Mouse (Mus musculus) liver, embryonic 12.5 days (tissue): ENCODE measurements around the gene Mms22l. TPM values are rescaled to one million over a fixed set of nuclear protein-coding genes. Genes with fewer than 3 reads are reported as not detected.
"Not testable (repeated sequence)": the region's sequence is repeated elsewhere in the genome, so short reads cannot be mapped to it uniquely, and the experiment has no call there.

Experiments
- ATAC-seq: fragments of 200-750 bp; cut with Nextera tagmentation; 2 replicates; pipeline ENCODE4 v1.8.0; 2017; ENCODE audit warnings: moderate number of reproducible peaks, mild to moderate bottlenecking, moderate library complexity
- H3K27ac ChIP-seq: fragments of 300-500 bp; sonication (generic); 2 replicates; pipeline ENCODE4 v1.5.1; 2016; ENCODE audit warnings: mild to moderate bottlenecking
- H3K27me3 ChIP-seq: fragments of 300-500 bp; sonication (generic); replicated peaks from 2 replicates; pipeline ENCODE4 v1.6.1; 2016; ENCODE audit warnings: mild to moderate bottlenecking, moderate library complexity
- H3K36me3 ChIP-seq: fragments of 300-500 bp; sonication (generic); 2 replicates; pipeline ENCODE4 v1.6.1; 2016; ENCODE audit warnings: mild to moderate bottlenecking, moderate library complexity
- H3K4me1 ChIP-seq: fragments of 300-500 bp; sonication (generic); 2 replicates; pipeline ENCODE4 v1.6.1; 2016
- H3K4me2 ChIP-seq: fragments of 300-500 bp; sonication (generic); 2 replicates; pipeline ENCODE4 v1.6.1; 2016; ENCODE audit warnings: mild to moderate bottlenecking, moderate library complexity
- H3K4me3 ChIP-seq: fragments of 300-500 bp; sonication (generic); 2 replicates; pipeline ENCODE4 v1.5.1; 2016; ENCODE audit warnings: mild to moderate bottlenecking, moderate library complexity
- H3K9ac ChIP-seq: fragments of 300-500 bp; sonication (generic); 2 replicates; pipeline ENCODE4 v1.6.1; 2016; ENCODE audit warnings: mild to moderate bottlenecking, moderate library complexity
- H3K9me3 ChIP-seq: fragments of 300-500 bp; sonication (generic); replicated peaks from 2 replicates; pipeline ENCODE4 v1.6.1; 2016; ENCODE audit warnings: mild to moderate bottlenecking, moderate library complexity
- WGBS: fragments of 180-500 bp; shearing (Covaris S2); methylation state at CpG from one replicate; pipeline ENCODE4 v1.1.7; 2016; ENCODE audit not compliant: insufficient replicate concordance; 5-methylcytosine and 5-hydroxymethylcytosine counted together
- polyA plus RNA-seq: library from polyadenylated mRNA; unstranded; fragments of >200 nt; fragmentation: Nextera tagmentation; extraction: Ambion mirVana; gene quantifications from 2 replicates; pipeline ENCODE4 v1.2.1, GENCODE M21; 2016

The Mms22l gene
- polyA plus RNA-seq, 1 experiment from 2014 or later: 36.2 TPM

DNA sequence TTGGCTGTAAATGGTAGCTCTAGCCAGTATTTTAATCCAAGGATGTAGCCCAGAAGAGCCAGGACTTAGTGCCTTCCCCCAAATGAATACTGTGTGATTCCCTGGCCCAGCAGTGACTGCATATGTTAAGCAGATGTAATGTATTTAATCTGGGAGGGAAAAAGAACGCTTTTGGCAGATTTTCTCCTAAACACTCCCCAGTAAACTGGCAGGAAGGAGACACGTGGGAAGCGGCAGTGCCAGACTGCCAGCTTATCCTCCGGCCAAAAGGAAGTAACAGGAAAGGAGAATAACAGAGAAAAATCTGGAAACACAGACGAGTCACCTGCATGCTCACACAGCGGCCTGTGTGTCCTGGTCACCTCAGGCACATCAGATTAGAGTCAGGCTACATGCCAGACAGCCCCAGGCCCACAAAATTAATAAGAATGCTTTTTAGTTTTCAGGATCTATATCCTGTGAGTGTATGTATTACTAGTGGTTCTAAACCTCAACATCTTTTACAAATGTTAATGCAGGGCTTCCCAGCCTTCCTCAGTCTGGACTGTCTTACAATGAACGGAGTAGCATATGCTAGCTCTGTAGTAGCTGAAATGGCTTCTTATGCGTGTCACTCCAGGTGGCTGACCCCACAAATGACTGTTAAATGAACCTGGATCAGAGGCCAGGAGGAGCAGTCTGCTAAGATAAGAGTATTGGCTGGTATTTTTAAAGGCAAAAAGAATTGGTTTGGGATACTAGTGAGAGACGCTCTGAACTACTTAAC, 125.4 kb downstream of the Mms22l start:
- H3K27me3 ChIP-seq: no peaks in the 10 kb centered on the region
- ATAC-seq: no peak
- no peaks in the 10 kb centered on the region; the same call in 1 of the 2 replicates for H3K4me1 ChIP-seq
- H3K27ac ChIP-seq: no peak overlapping the region
- H3K9me3 ChIP-seq: no peaks in the 10 kb centered on the region
- H3K36me3 ChIP-seq: no peaks in the 10 kb centered on the region
- no peak overlapping the region for H3K4me3 ChIP-seq
- H3K9ac ChIP-seq: no peak overlapping the region
- H3K4me2 ChIP-seq: no peak overlapping the region
- 71% methylated on average over 9 of the region's 9 CpGs for WGBS

DNA sequence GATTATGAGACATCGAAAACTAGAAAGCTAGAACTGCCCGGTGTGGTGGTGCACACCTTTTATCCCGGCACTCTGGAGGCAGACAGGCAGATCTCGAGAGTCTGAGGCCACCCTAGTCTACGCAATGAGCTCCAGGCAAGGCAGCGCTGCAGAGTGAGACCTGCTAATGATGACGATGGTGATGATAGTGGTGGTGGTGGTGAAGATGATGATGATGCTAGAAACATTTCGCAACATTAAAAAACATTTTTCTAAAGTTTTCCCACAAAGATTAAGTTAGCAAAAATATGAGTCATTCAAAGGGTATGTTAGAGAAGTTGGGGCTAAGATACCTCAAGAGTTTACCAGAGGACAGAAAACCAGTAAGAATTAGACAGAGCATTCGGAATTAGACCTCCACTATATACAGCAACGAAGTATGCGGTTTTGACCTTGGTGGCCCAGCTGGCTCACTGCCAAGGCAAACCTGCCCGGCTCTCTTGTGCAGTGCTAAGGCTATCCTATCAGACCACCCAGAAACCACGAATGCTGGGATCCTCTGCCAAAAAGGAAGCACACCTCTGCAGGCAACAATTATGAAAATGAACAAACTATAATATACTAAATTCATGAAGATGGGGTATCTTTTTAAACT, 129.8 kb downstream of the Mms22l start:
- H3K4me2 ChIP-seq: no peak overlapping the region
- H3K4me1 ChIP-seq: no peaks in the 10 kb centered on the region
- no peak overlapping the region for H3K9ac ChIP-seq
- H3K36me3 ChIP-seq: no peaks in the 10 kb centered on the region
- WGBS: 69% methylated on average over 13 of the region's 13 CpGs
- H3K27ac ChIP-seq: no peak overlapping the region
- H3K9me3 ChIP-seq: no peaks in the 10 kb centered on the region
- no peaks in the 10 kb centered on the region for H3K27me3 ChIP-seq
- H3K4me3 ChIP-seq: no peak overlapping the region
- ATAC-seq: no peak

DNA sequence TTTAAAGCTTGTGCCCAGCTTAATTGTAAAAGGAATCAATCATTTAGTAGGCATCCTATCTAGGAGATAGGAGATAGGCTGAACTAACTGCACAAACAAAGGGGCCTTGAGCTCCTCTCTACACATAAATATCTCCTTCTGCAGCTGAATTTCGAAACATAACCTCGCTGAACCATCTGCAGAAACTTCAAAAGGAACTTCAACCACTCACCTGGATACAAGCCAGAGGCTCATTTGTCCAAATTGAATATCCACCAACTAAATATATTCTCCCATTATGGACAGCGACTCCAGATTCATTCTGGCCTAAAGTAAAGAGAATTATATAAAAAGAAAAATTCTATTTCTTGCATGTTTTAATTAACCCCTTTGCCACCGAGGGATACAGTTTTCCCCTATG, 130.4 kb downstream of the Mms22l start:
- no peaks in the 10 kb centered on the region for H3K4me1 ChIP-seq
- no peak for ATAC-seq
- H3K9ac ChIP-seq: no peak overlapping the region
- no peaks in the 10 kb centered on the region for H3K36me3 ChIP-seq
- H3K27ac ChIP-seq: no peak overlapping the region
- no peaks in the 10 kb centered on the region for H3K27me3 ChIP-seq
- 65% methylated on average over 4 of the region's 4 CpGs for WGBS
- no peak overlapping the region for H3K4me2 ChIP-seq
- no peaks in the 10 kb centered on the region for H3K9me3 ChIP-seq
- no peak overlapping the region for H3K4me3 ChIP-seq

DNA sequence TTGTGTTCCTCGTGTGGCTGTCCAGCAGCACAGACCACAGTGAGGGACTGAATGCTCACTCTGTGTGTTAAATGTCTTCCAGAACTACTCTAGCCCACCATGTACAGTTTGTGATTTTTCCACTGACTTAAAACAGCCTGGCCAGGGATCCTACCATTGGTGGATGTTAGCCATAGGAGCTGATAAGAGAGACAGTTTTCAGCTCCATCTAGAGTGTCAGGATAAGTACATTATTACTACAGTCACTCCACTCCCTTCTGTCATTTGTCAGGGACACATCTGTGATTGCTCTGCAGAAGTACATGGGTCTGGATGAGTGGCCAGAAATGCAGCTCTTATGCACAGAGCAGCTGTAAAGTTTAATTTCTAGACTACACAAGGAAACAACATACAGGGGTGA, 131.6 kb downstream of the Mms22l start:
- WGBS: 57% methylated on average over 1 of the region's 1 CpGs
- no peaks in the 10 kb centered on the region for H3K27me3 ChIP-seq
- H3K27ac ChIP-seq: no peak overlapping the region
- ATAC-seq: no peak
- no peak overlapping the region for H3K4me2 ChIP-seq
- H3K4me1 ChIP-seq: no peaks in the 10 kb centered on the region
- no peaks in the 10 kb centered on the region for H3K36me3 ChIP-seq
- H3K9me3 ChIP-seq: no peaks in the 10 kb centered on the region
- no peak overlapping the region for H3K4me3 ChIP-seq
- H3K9ac ChIP-seq: no peak overlapping the region

DNA sequence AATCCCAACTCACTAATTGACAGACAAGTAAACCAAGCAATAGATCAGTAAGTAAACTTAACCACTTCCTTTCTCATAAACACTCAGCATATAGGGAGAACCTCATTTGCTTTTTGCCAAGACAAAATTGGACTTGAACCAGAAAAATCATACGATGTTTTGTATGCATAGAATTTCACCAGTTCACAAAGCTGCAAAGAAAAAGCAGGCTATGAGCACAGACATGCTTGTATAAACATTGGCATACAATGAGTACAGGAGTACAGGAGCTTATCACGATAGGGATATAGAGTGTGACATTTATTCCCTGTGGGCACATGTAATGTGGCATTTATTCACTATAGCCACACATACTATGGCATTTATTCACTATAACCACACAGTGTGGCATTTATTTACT, 134.2 kb downstream of the Mms22l start:
- no peaks in the 10 kb centered on the region for H3K9me3 ChIP-seq
- WGBS: 64% methylated on average over 2 of the region's 2 CpGs
- ATAC-seq: no peak

DNA sequence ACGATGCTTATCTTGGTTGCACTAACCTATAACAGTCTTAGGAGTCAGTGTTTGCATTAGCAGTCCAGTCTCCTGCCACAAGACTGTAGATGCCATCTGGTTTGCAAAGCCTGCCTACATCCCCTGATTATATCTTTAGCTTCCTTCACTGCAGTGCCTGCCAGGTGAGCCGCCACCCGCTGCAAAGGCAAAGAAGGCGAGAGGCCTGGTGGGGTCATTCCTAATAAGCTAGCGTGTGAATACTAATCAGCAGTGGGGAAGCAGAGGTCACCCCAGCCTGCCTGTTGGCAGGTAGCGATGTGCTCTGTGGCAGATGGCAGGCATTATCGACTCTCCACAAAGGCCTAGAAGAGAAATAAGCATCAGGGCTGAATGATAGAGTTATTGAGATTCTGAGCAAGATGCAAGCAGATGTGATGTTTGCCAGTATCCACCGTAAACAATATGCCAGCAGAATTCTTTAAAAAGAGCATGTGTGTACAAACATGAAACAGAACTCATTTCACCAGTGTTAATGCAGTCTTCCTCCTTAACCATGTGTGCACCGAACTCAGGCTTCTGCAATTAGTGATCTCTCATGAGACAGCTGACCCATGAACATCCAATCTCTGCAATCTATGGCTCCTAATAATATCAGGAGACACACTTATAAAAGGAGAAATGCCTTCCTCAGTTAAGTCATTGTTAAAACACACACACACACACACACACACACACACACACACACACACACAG, 135.1 kb downstream of the Mms22l start:
- Histone ChIP-seq H3K4me2 (no peak overlapping the region), H3K9me3 (no peaks in the 10 kb centered on the region), H3K27me3 (no peaks in the 10 kb centered on the region), H3K27ac (no peak overlapping the region), H3K4me3 (no peak overlapping the region), H3K4me1 (no peaks in the 10 kb centered on the region), H3K36me3 (no peaks in the 10 kb centered on the region), H3K9ac (no peak overlapping the region)
- ATAC-seq: no peak
- 71% methylated on average over 9 of the region's 9 CpGs for WGBS

More for the DNA sequence above, 134.2 kb downstream of the Mms22l start:
- Histone ChIP-seq H3K4me1 (no peaks in the 10 kb centered on the region), H3K36me3 (no peaks in the 10 kb centered on the region), H3K27ac (no peak overlapping the region), H3K4me3 (no peak overlapping the region), H3K27me3 (no peaks in the 10 kb centered on the region), H3K4me2 (no peak overlapping the region), H3K9ac (no peak overlapping the region)

DNA sequence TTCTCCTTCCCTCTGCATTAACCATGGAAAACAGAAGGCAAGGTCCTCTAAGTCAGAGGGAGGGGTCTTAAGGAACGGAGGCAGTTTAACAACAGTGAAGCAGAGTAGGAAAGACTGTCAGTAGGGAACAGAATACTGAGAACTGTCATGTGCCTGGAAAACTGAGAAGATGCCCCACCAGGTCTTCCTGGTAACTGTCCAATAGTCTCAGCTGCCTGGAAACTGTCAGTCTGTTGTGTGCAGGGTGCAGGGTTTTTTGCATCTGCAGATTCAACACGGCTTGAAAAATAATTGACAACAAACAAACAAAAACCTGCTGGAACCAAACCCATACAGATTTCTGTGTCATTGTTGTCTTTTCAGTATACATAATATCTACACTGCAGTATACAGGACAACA, 146.1 kb downstream of the Mms22l start:
- Histone ChIP-seq H3K27me3 (no peaks in the 10 kb centered on the region), H3K4me3 (no peak overlapping the region), H3K9ac (no peak overlapping the region), H3K36me3 (no peaks in the 10 kb centered on the region), H3K27ac (no peak overlapping the region), H3K9me3 (no peaks in the 10 kb centered on the region), H3K4me2 (no peak overlapping the region), H3K4me1 (peaks cover 15% of the 10 kb centered on the region)
- 78% methylated on average over 2 of the region's 2 CpGs for WGBS
- no peak for ATAC-seq

DNA sequence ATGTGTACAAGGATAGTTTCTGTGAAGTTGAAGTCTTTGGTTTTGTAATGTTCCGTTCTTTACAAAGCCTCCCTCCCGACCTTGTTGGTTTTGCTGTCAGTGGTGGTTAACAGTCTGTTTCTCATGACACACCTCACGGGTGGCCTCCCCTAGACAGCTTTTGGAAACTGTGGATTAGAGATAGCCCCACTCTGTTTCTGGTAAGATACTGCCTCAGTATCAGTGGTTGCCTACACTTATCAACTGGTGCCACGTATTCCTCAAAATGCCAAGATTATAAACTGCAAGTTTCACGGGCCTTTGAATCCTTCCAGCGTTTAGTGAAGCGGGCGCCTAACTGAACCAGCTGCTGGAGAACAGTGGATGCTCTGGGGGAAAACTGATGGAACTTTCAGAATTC, 148.5 kb downstream of the Mms22l start:
- WGBS: 48% methylated on average over 7 of the region's 8 CpGs
- Histone ChIP-seq H3K27ac (peak overlapping the region; percentile 85), H3K4me3 (peak overlapping the region; percentile 37), H3K4me2 (peak overlapping the region; percentile 49), H3K9ac (peak overlapping the region; percentile 39; the same call in 1 of the 2 replicates), H3K4me1 (peaks cover 15% of the 10 kb centered on the region)
- H3K9me3 ChIP-seq, H3K27me3 ChIP-seq, H3K36me3 ChIP-seq: not testable (repeated sequence)
- ATAC-seq: peak; percentile 98
